Mouse (Mus musculus) lung, embryonic 15.5 days (tissue): ENCODE measurements at regions not wholly inside any gene's neighbourhood (a gene's known extent, or its start where the extent isn't known, plus 50 kb on each side); places are given as distances from the start of the nearest gene placed in this dataset.

ENCODE experiments used
- ATAC-seq: fragments of 200-750 bp; cut with Nextera tagmentation; 2 replicates; pipeline ENCODE4 v1.8.0; 2017; ENCODE audit warnings: moderate number of reproducible peaks, borderline replicate concordance; ENCODE audit not compliant: low FRiP score, low TSS enrichment; ENCODE audit errors: extremely low read depth
- H3K27ac ChIP-seq: fragments of 300-500 bp; sonication (generic); 2 replicates; pipeline ENCODE4 v1.5.1; 2015; ENCODE audit warnings: moderate library complexity, mild to moderate bottlenecking, inconsistent platforms
- H3K27me3 ChIP-seq: fragments of 300-500 bp; sonication (generic); 2 replicates; pipeline ENCODE4 v1.6.1; 2015; ENCODE audit warnings: inconsistent platforms
- H3K36me3 ChIP-seq: fragments of 300-500 bp; sonication (generic); 2 replicates; pipeline ENCODE4 v1.6.1; 2015; ENCODE audit warnings: inconsistent platforms
- H3K4me1 ChIP-seq: fragments of 300-500 bp; sonication (generic); 2 replicates; pipeline ENCODE4 v1.6.1; 2015; ENCODE audit warnings: inconsistent platforms
- H3K4me2 ChIP-seq: fragments of 300-500 bp; sonication (generic); 2 replicates; pipeline ENCODE4 v1.6.1; 2015; ENCODE audit warnings: inconsistent platforms, mild to moderate bottlenecking, moderate library complexity
- H3K4me3 ChIP-seq: fragments of 300-500 bp; sonication (generic); 2 replicates; pipeline ENCODE4 v1.5.1; 2015; ENCODE audit warnings: mild to moderate bottlenecking, inconsistent platforms
- H3K9ac ChIP-seq: fragments of 300-500 bp; sonication (generic); 2 replicates; pipeline ENCODE4 v1.6.1; 2015; ENCODE audit warnings: inconsistent platforms
- H3K9me3 ChIP-seq: fragments of 300-500 bp; sonication (generic); 2 replicates; pipeline ENCODE4 v1.6.1; 2016; ENCODE audit warnings: inconsistent platforms
- WGBS: fragments of 180-500 bp; shearing (Covaris S2); methylation state at CpG from one replicate; pipeline ENCODE4 v1.1.7; 2015; 5-methylcytosine and 5-hydroxymethylcytosine counted together

DNA sequence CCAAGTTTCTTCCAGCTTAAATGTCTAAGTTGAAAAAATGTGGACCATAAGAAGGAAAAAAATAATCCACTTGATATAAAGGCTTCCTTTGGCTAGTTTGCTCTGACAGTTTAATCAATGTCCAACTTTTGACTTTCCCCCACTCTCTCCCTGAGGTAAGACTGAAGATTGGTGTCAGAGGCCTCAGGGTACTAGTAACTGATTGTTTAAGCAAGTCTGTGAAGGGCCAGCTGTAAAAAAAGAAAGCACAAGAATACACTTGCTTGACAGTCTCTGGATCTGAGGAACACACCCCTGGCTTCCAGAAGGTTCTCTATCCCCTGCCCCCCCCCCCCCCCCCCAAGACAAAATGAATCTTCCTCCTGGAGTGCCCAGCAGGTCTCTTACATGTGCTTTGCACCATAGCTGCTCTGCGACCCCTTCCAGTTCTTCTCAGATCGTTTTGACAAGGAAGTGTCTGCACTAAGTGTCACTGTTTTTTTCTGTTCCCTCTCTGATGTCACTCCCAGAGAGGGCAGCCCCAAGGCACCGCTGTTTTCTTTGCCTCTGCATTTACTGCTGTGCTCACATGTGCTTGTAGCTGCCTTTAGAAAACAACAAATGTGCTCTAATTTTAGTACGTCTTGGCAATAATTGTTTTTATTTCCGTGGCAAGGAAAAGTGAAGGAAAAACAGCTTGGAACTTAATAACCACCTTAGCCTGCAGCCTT is 462.1 kb upstream of the Nr2f2 start:
- ATAC-seq: no peak
- Histone ChIP-seq H3K9ac (no peak overlapping the region), H3K4me3 (no peak overlapping the region), H3K27ac (no peak overlapping the region), H3K27me3 (no peaks in the 10 kb centered on the region), H3K4me1 (no peaks in the 10 kb centered on the region), H3K4me2 (no peak overlapping the region), H3K9me3 (no peaks in the 10 kb centered on the region), H3K36me3 (no peaks in the 10 kb centered on the region)
- WGBS: 31% methylated on average over 5 of the region's 5 CpGs

DNA sequence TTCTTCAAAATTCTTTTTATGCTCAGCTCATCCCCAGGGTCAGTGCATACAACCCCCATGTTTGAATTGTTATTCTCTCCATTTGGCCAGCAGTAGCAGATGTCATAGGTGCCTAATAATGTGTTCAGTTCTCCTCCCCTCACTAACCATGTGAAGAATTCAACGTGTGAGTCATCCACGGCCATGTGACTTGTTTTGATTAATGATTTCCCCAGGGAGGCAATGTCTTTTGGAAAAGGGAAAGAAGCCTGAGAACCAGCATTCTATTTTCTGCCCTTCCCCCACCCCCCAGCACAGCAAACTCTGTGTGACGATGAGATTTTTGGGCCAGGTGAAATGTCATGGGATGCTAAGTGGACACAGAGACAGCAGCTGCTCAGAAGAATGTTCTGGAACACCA is 459.5 kb upstream of the Nr2f2 start:
- H3K4me1 ChIP-seq: no peaks in the 10 kb centered on the region
- WGBS: 37% methylated on average over 3 of the region's 3 CpGs
- H3K36me3 ChIP-seq: no peaks in the 10 kb centered on the region
- H3K9me3 ChIP-seq: no peaks in the 10 kb centered on the region
- no peak for ATAC-seq
- no peak overlapping the region for H3K9ac ChIP-seq
- H3K27me3 ChIP-seq: no peaks in the 10 kb centered on the region
- no peak overlapping the region for H3K4me2 ChIP-seq
- H3K4me3 ChIP-seq: no peak overlapping the region
- H3K27ac ChIP-seq: no peak overlapping the region

DNA sequence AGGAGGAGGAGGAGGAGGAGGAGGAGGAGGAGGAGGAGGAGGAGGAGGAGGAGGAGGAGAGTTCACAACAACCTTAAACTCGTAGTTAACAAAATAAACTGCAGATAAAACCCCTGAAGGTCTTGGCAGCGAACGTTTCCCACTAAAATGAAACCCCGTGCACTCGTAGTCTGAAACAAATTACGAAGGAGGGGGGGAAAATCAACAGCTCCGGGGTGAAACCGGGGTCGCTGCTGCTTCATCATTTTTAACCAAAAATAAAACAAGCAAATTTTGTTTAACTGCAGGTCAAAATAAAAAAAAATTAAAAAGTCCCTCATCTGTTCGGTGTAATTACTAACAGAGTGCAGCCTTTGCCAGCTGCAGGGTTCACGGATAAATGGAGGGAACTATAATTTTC is 456.5 kb upstream of the Nr2f2 start:
- no peaks in the 10 kb centered on the region for H3K4me1 ChIP-seq
- H3K36me3 ChIP-seq: no peaks in the 10 kb centered on the region
- H3K9me3 ChIP-seq: no peaks in the 10 kb centered on the region
- H3K4me3 ChIP-seq: peak overlapping the region; percentile 20
- peak overlapping the region; percentile 43 for H3K27ac ChIP-seq
- ATAC-seq: no peak
- WGBS: 21% methylated on average over 11 of the region's 11 CpGs
- H3K9ac ChIP-seq: no peak overlapping the region
- peak overlapping the region; percentile 38 for H3K4me2 ChIP-seq
- H3K27me3 ChIP-seq: no peaks in the 10 kb centered on the region

DNA sequence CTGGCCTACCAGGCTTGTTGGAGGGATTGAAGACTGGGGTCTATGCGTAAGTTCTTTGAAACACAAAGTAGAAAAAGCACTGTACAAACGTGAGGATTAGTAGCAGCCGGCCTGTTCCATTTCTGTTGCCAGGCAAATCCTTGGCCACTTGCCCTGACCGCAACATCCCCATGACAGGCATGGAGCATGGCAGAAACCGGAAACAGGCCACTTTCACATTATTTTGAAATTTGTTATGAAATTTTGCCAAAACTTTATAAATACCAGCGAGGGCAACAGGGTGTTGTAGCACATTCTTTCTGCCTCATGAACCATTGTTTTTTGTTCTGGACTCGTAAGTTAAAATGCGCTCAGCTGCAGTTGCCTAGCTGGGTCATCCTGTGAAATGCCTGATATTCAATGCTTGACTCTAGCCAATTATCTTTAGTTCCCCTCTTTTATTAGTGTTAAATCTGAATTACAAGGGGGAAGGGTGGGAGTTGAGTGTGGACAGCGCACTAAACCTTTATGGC is 455.8 kb upstream of the Nr2f2 start:
- 43% methylated on average over 9 of the region's 9 CpGs for WGBS
- Histone ChIP-seq H3K27ac (peak overlapping the region; percentile 43), H3K9ac (no peak overlapping the region), H3K4me2 (peak overlapping the region; percentile 36), H3K4me3 (no peak overlapping the region), H3K9me3 (no peaks in the 10 kb centered on the region), H3K36me3 (no peaks in the 10 kb centered on the region), H3K27me3 (no peaks in the 10 kb centered on the region), H3K4me1 (no peaks in the 10 kb centered on the region)
- peak; percentile 74; the same call in 1 of the 2 replicates for ATAC-seq

DNA sequence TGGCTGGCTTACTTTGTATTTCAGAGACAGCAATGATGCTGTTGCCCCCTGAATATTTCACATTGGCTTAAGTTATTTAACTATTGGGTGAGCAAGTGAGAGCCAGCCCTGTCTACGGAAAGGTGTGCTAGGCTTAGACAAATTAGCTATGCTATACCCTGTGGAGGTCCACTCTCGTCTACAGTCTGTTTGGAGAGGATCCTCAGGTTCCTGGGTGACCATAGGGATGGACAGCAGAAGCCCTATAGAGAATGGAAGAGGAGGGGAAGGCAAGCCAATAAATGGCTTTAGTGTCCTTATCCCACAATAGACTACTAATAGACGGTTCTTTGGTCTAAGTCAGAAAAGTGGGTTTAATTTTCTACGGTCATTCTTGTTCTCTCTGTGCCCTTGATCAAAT is 455.3 kb upstream of the Nr2f2 start:
- WGBS: 83% methylated on average over 4 of the region's 4 CpGs
- Histone ChIP-seq H3K4me2 (no peak overlapping the region), H3K36me3 (no peaks in the 10 kb centered on the region), H3K9ac (no peak overlapping the region), H3K4me3 (no peak overlapping the region), H3K4me1 (no peaks in the 10 kb centered on the region), H3K27ac (peak overlapping the region; percentile 43), H3K27me3 (no peaks in the 10 kb centered on the region), H3K9me3 (no peaks in the 10 kb centered on the region)
- 0 out of 2 replicates have a peak, but pooled peaks have one; percentile 14 for ATAC-seq

DNA sequence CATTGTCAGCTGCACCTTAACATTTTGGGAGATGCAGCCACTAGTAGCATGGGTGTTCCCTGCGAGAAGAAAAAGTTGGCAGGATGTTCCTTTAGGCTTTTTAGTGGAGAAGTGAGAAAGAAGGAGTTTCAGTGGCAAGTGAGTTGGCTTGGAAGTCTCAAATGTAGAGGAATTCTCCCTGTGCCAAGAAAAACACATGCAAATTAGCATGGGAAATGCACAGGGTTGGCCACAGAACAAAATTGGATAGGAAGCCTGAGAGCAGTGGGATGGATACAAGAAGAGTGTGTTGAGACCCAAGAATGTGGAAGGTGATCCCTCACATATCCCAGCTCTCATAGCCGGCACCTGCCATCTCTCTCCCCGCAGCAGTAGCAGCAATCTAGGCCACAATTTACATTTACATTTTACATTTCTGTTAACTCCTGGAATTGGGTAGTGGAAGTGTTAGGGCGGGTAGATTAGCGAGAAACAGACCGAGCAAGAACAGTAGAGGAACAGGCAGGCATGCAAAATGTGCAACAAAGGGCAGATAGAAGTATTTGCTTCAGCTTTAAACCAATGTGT is 450.9 kb upstream of the Nr2f2 start:
- H3K36me3 ChIP-seq: no peaks in the 10 kb centered on the region
- no peak overlapping the region for H3K4me2 ChIP-seq
- no peak overlapping the region for H3K4me3 ChIP-seq
- no peaks in the 10 kb centered on the region; the same call in 1 of the 2 replicates for H3K4me1 ChIP-seq
- H3K9ac ChIP-seq: no peak overlapping the region
- H3K27me3 ChIP-seq: no peaks in the 10 kb centered on the region
- 67% methylated on average over 6 of the region's 6 CpGs for WGBS
- H3K27ac ChIP-seq: no peak overlapping the region
- ATAC-seq: no peak
- H3K9me3 ChIP-seq: no peaks in the 10 kb centered on the region

DNA sequence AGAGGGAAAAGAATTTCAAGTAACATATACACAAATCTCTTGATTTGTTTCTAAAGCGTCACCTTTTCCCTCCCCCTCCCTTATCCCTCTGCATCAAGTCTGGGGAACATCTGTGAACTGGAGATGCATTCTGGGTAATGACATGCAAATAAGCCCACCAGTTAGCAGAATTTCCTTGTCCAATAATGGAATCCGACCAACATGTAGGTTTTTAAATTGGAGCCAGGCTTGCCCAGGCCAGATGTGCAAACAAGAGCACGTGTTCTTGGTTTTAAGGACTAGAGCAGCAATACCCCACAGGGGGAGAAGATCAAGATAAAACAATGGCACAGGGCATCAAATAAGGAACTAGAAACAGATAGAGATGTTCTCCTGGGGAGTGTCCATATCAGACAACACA is 447.9 kb upstream of the Nr2f2 start:
- H3K9ac ChIP-seq: no peak overlapping the region
- H3K4me1 ChIP-seq: peaks cover 9% of the 10 kb centered on the region
- no peaks in the 10 kb centered on the region for H3K27me3 ChIP-seq
- no peak overlapping the region for H3K27ac ChIP-seq
- no peaks in the 10 kb centered on the region for H3K36me3 ChIP-seq
- WGBS: 55% methylated on average over 3 of the region's 3 CpGs
- H3K4me3 ChIP-seq: no peak overlapping the region
- ATAC-seq: no peak
- H3K9me3 ChIP-seq: no peaks in the 10 kb centered on the region
- no peak overlapping the region for H3K4me2 ChIP-seq

DNA sequence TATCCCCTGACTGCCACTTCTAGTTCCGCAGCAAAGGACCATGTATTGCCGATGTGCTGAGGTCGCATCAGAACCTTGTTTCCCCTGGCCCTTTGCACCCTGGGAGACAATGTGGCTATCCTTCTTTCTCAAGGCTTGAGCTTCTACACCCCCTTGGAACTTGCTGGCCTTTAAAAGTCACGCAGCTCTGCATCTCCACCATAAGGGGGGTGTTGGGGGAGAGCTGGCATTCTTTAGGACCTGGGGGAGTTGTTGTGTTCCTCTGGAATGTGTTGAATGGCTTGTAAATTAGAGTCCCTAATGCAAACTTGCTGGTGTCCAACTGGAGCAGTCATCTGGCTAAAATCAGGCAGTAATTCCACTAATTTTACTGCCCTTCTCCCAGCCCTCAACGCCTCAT is 446.6 kb upstream of the Nr2f2 start:
- Histone ChIP-seq H3K27me3 (no peaks in the 10 kb centered on the region), H3K4me3 (no peak overlapping the region), H3K4me1 (peaks cover 9% of the 10 kb centered on the region), H3K27ac (no peak overlapping the region), H3K9ac (no peak overlapping the region), H3K36me3 (no peaks in the 10 kb centered on the region), H3K4me2 (no peak overlapping the region), H3K9me3 (no peaks in the 10 kb centered on the region)
- ATAC-seq: no peak
- WGBS: 72% methylated on average over 5 of the region's 5 CpGs

DNA sequence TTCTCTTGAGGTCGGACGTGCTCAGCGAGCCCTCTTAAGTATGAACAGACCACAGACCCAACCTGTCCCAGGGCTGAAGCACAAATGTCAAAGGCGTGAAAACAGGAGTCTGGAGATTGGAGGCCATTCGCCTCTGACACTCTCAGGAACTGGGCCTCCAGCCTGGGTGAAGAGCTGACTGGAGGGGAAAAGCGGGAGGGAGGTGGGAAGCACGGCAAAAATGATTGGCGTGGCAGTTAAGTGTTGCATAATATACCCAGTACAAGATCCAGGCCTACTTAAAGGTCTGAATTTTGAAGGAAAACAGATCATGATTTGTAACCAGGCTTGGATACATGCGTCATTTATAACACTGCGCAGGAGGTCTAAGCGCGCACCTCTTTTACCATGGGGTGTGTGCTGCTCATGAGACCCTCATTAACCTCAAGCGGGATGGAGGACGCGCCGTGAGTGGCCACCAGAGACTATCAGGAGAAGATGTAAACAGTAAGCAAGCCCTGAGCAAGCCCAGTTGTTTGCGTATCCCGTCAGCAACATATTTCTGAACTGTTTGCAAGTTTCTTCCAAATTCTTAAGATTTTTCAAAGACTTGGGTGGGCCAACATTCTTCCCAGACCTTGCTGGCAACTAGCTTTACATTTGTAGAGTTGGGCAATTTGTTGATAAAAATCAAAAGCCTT is 444.0 kb upstream of the Nr2f2 start:
- Histone ChIP-seq H3K4me1 (peaks cover 9% of the 10 kb centered on the region), H3K27me3 (no peaks in the 10 kb centered on the region), H3K9ac (no peak overlapping the region), H3K27ac (peak overlapping the region; percentile 52; the same call in 1 of the 2 replicates), H3K36me3 (no peaks in the 10 kb centered on the region), H3K4me2 (no peak overlapping the region), H3K4me3 (no peak overlapping the region), H3K9me3 (no peaks in the 10 kb centered on the region)
- ATAC-seq: peak; percentile 27; the same call in 1 of the 2 replicates
- 49% methylated on average over 18 of the region's 18 CpGs for WGBS

DNA sequence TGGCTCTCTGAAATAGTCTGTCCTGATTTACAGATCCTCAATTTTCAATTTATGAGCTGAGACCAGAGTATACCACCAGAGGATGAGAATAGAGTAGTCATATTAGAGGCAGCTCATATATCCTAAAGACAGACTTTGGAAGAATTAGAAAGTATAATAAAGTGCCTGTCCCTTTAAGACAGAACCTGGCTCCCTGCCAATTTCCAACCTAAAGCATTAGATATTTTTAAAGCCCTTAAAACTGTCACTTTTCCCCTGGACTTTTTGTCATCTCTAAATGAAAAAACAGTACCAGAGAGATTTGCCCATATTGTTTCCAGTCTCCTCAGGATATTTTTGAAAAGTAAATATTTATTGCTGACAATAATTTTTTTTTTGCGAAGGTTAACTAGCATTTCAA is 437.7 kb upstream of the Nr2f2 start:
- no peak overlapping the region for H3K4me3 ChIP-seq
- H3K36me3 ChIP-seq: no peaks in the 10 kb centered on the region
- no peak overlapping the region for H3K4me2 ChIP-seq
- ATAC-seq: no peak
- no peaks in the 10 kb centered on the region for H3K9me3 ChIP-seq
- H3K27me3 ChIP-seq: no peaks in the 10 kb centered on the region
- no peak overlapping the region for H3K9ac ChIP-seq
- no peak overlapping the region for H3K27ac ChIP-seq
- 0 out of 2 replicates have a peak, but pooled peaks cover 5% of the 10 kb centered on the region for H3K4me1 ChIP-seq
- WGBS: 32% methylated on average over 1 of the region's 1 CpGs

DNA sequence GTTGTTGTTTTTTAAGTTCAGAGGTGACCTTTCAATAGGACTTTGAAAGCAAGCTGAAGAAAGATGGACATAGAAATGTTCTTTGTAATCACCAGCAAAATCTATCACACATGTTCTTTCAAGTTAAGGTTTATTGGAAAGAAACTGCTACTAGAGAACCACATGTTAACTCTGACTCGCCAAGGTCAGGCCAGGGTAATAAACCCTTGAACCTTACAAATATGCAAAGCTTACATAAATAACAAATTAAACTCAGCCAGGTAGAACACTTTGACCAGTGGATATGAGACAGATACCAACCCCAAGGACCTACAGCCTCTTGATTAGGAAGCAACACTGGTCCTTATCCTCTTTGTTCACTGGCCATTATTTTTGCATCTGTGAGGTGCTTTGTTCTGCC is 433.4 kb upstream of the Nr2f2 start:
- WGBS: 82% methylated on average over 1 of the region's 1 CpGs
- Histone ChIP-seq H3K27ac (no peak overlapping the region), H3K4me3 (no peak overlapping the region)

More for the DNA sequence above, 433.4 kb upstream of the Nr2f2 start:
- peaks cover 15% of the 10 kb centered on the region; the same call in 1 of the 2 replicates for H3K4me1 ChIP-seq
- H3K36me3 ChIP-seq: no peaks in the 10 kb centered on the region
- no peak for ATAC-seq
- no peaks in the 10 kb centered on the region for H3K9me3 ChIP-seq
- H3K9ac ChIP-seq: no peak overlapping the region
- no peak overlapping the region for H3K4me2 ChIP-seq
- no peaks in the 10 kb centered on the region for H3K27me3 ChIP-seq
